Mouse (Mus musculus) monocyte, adult 2 months (primary cell): ENCODE measurements at regions not wholly inside any gene's neighbourhood (a gene's known extent, or its start where the extent isn't known, plus 50 kb on each side); places are given as distances from the start of the nearest gene placed in this dataset.

Experiments
- DNase-seq, 2 experiments: peaks; one replicate each; pipeline ENCODE4 v3.0.0; 2022; ENCODE audit warnings: low spot score in 2 of 2, low read depth in 1 of 2

- no peak for DNase-seq
These were observed 179.5 kb upstream of the Tmem72 start for GRCm38 (mm10) chr6:116896132-116896630.

GRCm38 (mm10) chr6:116901816-116902215, 185.1 kb upstream of the Tmem72 start:
- no peak for DNase-seq

GRCm38 (mm10) chr6:116902371-116902770, 185.7 kb upstream of the Tmem72 start:
- DNase-seq, result no peak

GRCm38 (mm10) chr6:116906426-116907172, 189.9 kb upstream of the Tmem72 start:
- DNase-seq, result no peak

- DNase-seq, result no peak
These were observed 193.9 kb upstream of the Tmem72 start for GRCm38 (mm10) chr6:116910607-116911006.

- DNase-seq, result no peak
These were observed 195.4 kb upstream of the Tmem72 start for GRCm38 (mm10) chr6:116912161-116912560.

GRCm38 (mm10) chr6:116914073-116914472, 197.4 kb upstream of the Tmem72 start:
- no peak for DNase-seq

- no peak for DNase-seq
These were observed 218.3 kb upstream of the Tmem72 start for GRCm38 (mm10) chr6:116935024-116935423.

GRCm38 (mm10) chr6:116941576-116941975, 224.9 kb upstream of the Tmem72 start:
- DNase-seq, result no peak

- no peak for DNase-seq
These were observed 225.6 kb upstream of the Cxcl12 start for GRCm38 (mm10) chr6:116942696-116943095.

GRCm38 (mm10) chr6:116946083-116946732, 222.1 kb upstream of the Cxcl12 start:
- no peak for DNase-seq

- no peak for DNase-seq
These were observed 208.7 kb upstream of the Cxcl12 start for GRCm38 (mm10) chr6:116959611-116960010.

- DNase-seq, result no peak
These were observed 207.7 kb upstream of the Cxcl12 start for GRCm38 (mm10) chr6:116960641-116961040.

- no peak for DNase-seq
These were observed 201.9 kb upstream of the Cxcl12 start for GRCm38 (mm10) chr6:116966436-116966835.

GRCm38 (mm10) chr6:116969381-116969910, 198.9 kb upstream of the Cxcl12 start:
- DNase-seq, result no peak

GRCm38 (mm10) chr6:116974841-116975240, 193.5 kb upstream of the Cxcl12 start:
- DNase-seq, result no peak

GRCm38 (mm10) chr6:116980349-116980995, 187.9 kb upstream of the Cxcl12 start:
- no peak for DNase-seq

GRCm38 (mm10) chr6:116985147-116985737, 183.1 kb upstream of the Cxcl12 start:
- DNase-seq, result no peak

- DNase-seq, result no peak
These were observed 181.9 kb upstream of the Cxcl12 start for GRCm38 (mm10) chr6:116986266-116987000.

- no peak for DNase-seq
These were observed 181.1 kb upstream of the Cxcl12 start for GRCm38 (mm10) chr6:116987243-116987642.
